Mouse (Mus musculus) cortical plate, adult 2 months (tissue): ENCODE measurements around the gene Gm13698. TPM values are rescaled to one million over a fixed set of nuclear protein-coding genes. Genes with fewer than 3 reads are reported as not detected.

Experiments
- polyA plus RNA-seq: library from polyadenylated mRNA; depleted of rRNA; stranded (reverse); fragments of >200 nt; gene quantifications from 2 replicates; pipeline ENCODE4 v1.2.3, GENCODE M21; 2012; rRNA removed

Gm13698 gene
- polyA plus RNA-seq, 1 experiment = not detected

Other genes starting within 250 kb of the Gm13698 start
- 88.7 and 97.2 TPM in 2 replicates for gene Itgav, start 231.3 kb upstream of the Gm13698 start, polyA plus RNA-seq
- gene Fam171b, start 143.1 kb upstream of the Gm13698 start, polyA plus RNA-seq = 123 and 131 TPM in 2 replicates
- gene Zswim2, start 14.5 kb upstream of the Gm13698 start, polyA plus RNA-seq = not detected in 2 replicates
- not detected in 2 replicates for gene Gm13693, start 5.8 kb downstream of the Gm13698 start, polyA plus RNA-seq
- gene Gm13695, start 11.6 kb downstream of the Gm13698 start, polyA plus RNA-seq = not detected in 2 replicates
- gene Gm13696, start 17.4 kb downstream of the Gm13698 start, polyA plus RNA-seq = not detected in 2 replicates
- not detected in 2 replicates for gene Gm13694, start 23.2 kb downstream of the Gm13698 start, polyA plus RNA-seq
- gene Gm13697, start 29.1 kb downstream of the Gm13698 start, polyA plus RNA-seq = not detected in 2 replicates
- not detected in 2 replicates for gene Gm13691, start 34.9 kb downstream of the Gm13698 start, polyA plus RNA-seq